Mouse (Mus musculus) heart, adult 2 months (tissue): ENCODE data around the gene Pcgf6. TPM values are rescaled to one million over a fixed set of nuclear protein-coding genes. Genes with fewer than 3 reads are reported as not detected.
A peak's percentile ranks its signal among the peaks of the same experiment; 100 is the strongest.
"Not testable (repeated sequence)": the region's sequence is repeated elsewhere in the genome, so short reads cannot be mapped to it uniquely, and the experiment has no call there.

Source experiments
- DNase-seq, 2 experiments: peaks; one replicate each; pipeline ENCODE4 v3.0.0; 2021
- H3K27ac ChIP-seq: fragments of 200-600 bp; 2 replicates; pipeline ENCODE4 v1.8.1; 2022
- H3K27me3 ChIP-seq: fragments of 200-500 bp; 2 replicates; pipeline ENCODE4 v1.6.1; 2012; ENCODE audit warnings: mild to moderate bottlenecking, low read length, inconsistent platforms, mixed read lengths; ENCODE audit not compliant: control insufficient read depth, insufficient read depth
- H3K36me3 ChIP-seq: fragments of 200-500 bp; 2 replicates; pipeline ENCODE4 v1.6.1; 2012; ENCODE audit warnings: low read length, inconsistent platforms; ENCODE audit not compliant: control insufficient read depth, insufficient read depth
- H3K4me1 ChIP-seq: fragments of 200-500 bp; 2 replicates; pipeline ENCODE4 v1.6.1; 2011; ENCODE audit warnings: low read length; ENCODE audit not compliant: control insufficient read depth, insufficient read depth
- H3K4me3 ChIP-seq: fragments of 200-600 bp; 2 replicates; pipeline ENCODE4 v1.8.1; 2022
- H3K79me2 ChIP-seq: fragments of 200-500 bp; replicated peaks from 2 replicates; pipeline ENCODE4 v1.6.1; 2012; ENCODE audit warnings: mild to moderate bottlenecking, inconsistent platforms, low read length, moderate library complexity, mixed read lengths; ENCODE audit not compliant: control insufficient read depth, insufficient read depth
- H3K9ac ChIP-seq: fragments of 200-500 bp; 2 replicates; pipeline ENCODE4 v1.6.1; 2012; ENCODE audit warnings: low read depth, mild to moderate bottlenecking, control low read depth, inconsistent platforms, low read length, mixed read lengths
- CTCF ChIP-seq: fragments of 200-600 bp; IDR thresholded peaks from 2 replicates; pipeline ENCODE4 v1.8.1; 2022; ENCODE audit warnings: antibody characterized with exemption, mild to moderate bottlenecking, moderate library complexity
- EP300 ChIP-seq: fragments of 200-500 bp; IDR thresholded peaks from 2 replicates; pipeline ENCODE4 v1.6.1; 2011; ENCODE audit warnings: low read depth, low read length, control low read depth; ENCODE audit not compliant: insufficient read depth
- POLR2A ChIP-seq: fragments of 200-500 bp; IDR thresholded peaks from 2 replicates; pipeline ENCODE4 v1.6.1; 2011; ENCODE audit warnings: mild to moderate bottlenecking, low read depth, low read length, control low read depth; ENCODE audit not compliant: insufficient read depth
- WGBS: fragments of 180-500 bp; shearing (Covaris S2); methylation state at CpG from one replicate; pipeline ENCODE4 v1.1.7; 2018; 5-methylcytosine and 5-hydroxymethylcytosine counted together
- intact Hi-C: fragments of 180-260 bp; cut with DNase I; formaldehyde crosslinking; loops from one replicate; pipeline ENCODE4 v1.15.1; 2025
- polyA plus RNA-seq: library from polyadenylated mRNA; depleted of rRNA; stranded (reverse); fragments of >200 nt; gene quantifications from 2 replicates; pipeline ENCODE4 v1.2.3, GENCODE M21; 2012
- total RNA-seq, 2 experiments: library from RNA; stranded (reverse); gene quantifications; 2 replicates each; pipeline ENCODE4 v1.2.3; 2021

Gene Pcgf6
- total and polyA plus RNA-seq, 3 experiments, result 2.5 to 3.2 (median 2.7) TPM

DNA sequence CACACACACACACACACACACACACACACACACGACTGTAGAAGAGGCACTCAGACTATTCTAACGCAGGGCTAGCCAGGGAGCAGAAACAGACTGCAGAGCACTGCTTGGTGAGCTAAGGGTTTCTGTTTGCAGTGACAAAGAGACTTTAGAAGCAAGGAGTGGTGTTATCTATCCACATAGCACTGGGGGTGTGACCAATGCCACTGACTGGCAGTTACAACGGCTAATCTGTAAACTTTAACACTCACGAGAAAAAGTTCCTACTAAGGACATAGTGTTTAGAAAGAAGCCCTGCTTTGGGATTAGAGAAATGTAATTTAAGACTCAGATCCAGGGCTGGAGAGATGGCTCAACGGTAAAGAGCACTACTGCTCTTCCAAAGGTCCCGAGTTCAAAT, 51.0 kb downstream of the Pcgf6 start:
- Histone ChIP-seq H3K27ac (no peak overlapping the region), H3K4me3 (no peak overlapping the region), H3K27me3 (no peaks in the 10 kb centered on the region), H3K36me3 (no peaks in the 10 kb centered on the region), H3K4me1 (no peaks in the 10 kb centered on the region), H3K79me2 (no peaks in the 10 kb centered on the region), H3K9ac (no peak overlapping the region)
- TF ChIP-seq POLR2A (no peak), EP300 (no peak), CTCF (no peak)
- no peak for DNase-seq
- intact Hi-C loops, result no loop called here
- 66% methylated on average over 6 of the region's 6 CpGs for WGBS

DNA sequence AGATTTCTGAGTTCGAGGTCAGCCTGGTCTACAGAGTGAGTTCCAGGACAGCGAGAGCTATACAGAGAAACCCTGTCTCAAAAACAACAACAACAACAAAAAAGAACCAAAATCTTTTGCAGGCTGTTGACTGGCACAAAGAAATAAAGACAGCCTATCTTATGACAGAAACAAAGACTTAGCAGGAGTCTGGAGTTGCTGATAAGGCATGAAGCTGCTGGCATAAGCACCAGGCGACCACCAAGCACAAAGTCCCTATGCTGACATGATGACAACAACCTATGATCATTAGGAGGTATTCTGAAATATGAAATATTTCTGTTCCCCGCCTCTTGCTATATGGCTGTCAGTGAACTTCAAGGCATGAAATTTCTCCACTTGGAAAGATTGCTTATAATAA, 51.8 kb downstream of the Pcgf6 start:
- no peaks in the 10 kb centered on the region for H3K36me3 ChIP-seq
- no peak overlapping the region for H3K9ac ChIP-seq
- no peaks in the 10 kb centered on the region for H3K4me1 ChIP-seq
- H3K4me3 ChIP-seq, result no peak overlapping the region
- no peak for DNase-seq
- H3K27ac ChIP-seq, result no peak overlapping the region
- intact Hi-C loops, result no loop called here
- H3K79me2 ChIP-seq, result no peaks in the 10 kb centered on the region
- no peak for TF ChIP-seq CTCF
- TF ChIP-seq EP300, result no peak
- TF ChIP-seq POLR2A, result no peak
- 74% methylated on average over 4 of the region's 4 CpGs for WGBS
- no peaks in the 10 kb centered on the region for H3K27me3 ChIP-seq

DNA sequence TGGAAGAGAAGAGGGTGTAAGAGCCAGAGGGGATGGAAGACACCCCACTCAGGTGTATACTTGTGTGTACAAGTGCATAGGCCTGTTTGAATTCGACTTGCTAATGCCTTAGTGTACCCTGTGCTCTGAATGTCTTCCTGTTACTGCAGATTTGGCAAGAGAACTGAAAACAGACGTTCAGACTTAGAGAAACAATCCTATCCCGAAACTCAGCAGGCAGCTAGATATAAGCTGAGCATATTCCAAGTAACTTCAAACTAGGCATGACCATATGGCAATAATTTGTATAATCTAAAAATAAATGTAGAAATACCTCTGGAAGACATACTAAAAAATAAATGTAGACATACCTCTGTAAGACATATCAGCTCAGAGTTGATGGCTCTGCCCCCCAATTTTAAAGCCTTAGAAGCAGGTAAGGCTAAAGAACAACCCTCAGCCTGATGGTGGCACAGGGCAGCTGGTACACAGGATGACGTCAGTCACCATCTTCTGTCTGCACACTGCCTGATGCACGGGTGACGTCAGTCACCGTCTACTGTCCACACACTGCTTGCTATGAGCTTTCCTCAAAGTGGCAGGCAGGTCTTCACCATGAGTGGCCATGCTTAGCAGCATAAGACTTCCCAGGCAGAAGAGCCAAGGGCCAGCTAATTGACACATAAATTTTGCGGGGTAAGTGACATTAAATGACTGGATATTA, 52.4 kb downstream of the Pcgf6 start:
- WGBS, result 59% methylated on average over 8 of the region's 8 CpGs
- no peaks in the 10 kb centered on the region for H3K4me1 ChIP-seq
- DNase-seq, result no peak
- no peaks in the 10 kb centered on the region for H3K79me2 ChIP-seq
- no peak overlapping the region for H3K9ac ChIP-seq
- H3K27me3 ChIP-seq, result no peaks in the 10 kb centered on the region
- H3K36me3 ChIP-seq, result no peaks in the 10 kb centered on the region
- intact Hi-C loops, result no loop called here
- H3K27ac ChIP-seq, result no peak overlapping the region
- TF ChIP-seq POLR2A (no peak), CTCF (no peak), EP300 (no peak)
- no peak overlapping the region for H3K4me3 ChIP-seq

DNA sequence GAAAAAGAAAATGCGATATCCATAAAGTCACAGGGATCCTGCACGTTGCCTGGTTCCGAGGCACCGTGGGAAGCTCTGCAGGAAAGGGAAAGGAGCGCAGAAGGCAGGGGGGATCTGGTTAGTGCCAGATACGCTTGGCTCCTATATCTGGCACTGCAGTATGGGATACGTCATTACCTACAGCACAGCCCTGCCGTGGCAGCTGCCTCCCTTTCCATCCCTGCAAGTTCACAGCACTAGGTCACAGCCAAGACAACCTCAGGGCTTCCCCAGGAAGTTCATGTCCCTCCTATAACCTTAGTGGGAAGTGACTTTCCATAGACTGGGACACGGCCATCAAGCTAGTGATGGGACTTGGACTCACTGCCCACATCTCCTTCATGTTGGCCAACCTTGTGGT, 54.6 kb downstream of the Pcgf6 start:
- H3K9ac ChIP-seq, result no peak overlapping the region
- H3K27me3 ChIP-seq, result no peaks in the 10 kb centered on the region
- intact Hi-C loops, result no loop called here
- no peaks in the 10 kb centered on the region for H3K36me3 ChIP-seq
- no peaks in the 10 kb centered on the region for H3K4me1 ChIP-seq
- H3K79me2 ChIP-seq, result no peaks in the 10 kb centered on the region
- no peak overlapping the region for H3K4me3 ChIP-seq
- no peak for TF ChIP-seq CTCF
- no peak for TF ChIP-seq POLR2A
- no peak for TF ChIP-seq EP300
- no peak overlapping the region for H3K27ac ChIP-seq
- WGBS, result 61% methylated on average over 9 of the region's 9 CpGs
- no peak for DNase-seq

DNA sequence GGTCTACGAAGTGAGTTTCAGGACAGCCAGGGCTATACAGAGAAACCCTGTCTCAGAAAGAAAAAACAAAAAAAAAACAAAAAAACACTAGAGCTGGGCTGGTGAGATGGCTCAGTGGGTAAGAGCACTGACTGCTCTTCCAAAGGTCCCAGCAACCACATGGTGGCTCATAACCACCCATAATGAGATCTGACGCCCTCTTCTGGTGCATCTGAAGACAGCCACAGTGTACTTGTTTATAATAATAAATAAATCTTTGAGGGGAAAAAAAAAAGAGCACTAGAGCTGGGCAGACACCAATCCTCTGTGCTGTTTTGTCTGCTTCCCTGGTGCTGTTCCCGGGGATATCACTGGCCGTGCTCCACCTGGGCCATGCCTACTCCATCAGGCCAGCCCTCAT, 58.4 kb downstream of the Pcgf6 start:
- not testable (repeated sequence) for DNase-seq, H3K4me3 ChIP-seq, H3K27ac ChIP-seq, H3K9ac ChIP-seq, H3K79me2 ChIP-seq, H3K36me3 ChIP-seq, H3K27me3 ChIP-seq, H3K4me1 ChIP-seq
- WGBS, result 68% methylated on average over 4 of the region's 4 CpGs
- intact Hi-C loops, result loop anchor here (5.0 kb wide), 1 partner anchor 320 kb away; the partner anchor contains the start of gene Cyp17a1

DNA sequence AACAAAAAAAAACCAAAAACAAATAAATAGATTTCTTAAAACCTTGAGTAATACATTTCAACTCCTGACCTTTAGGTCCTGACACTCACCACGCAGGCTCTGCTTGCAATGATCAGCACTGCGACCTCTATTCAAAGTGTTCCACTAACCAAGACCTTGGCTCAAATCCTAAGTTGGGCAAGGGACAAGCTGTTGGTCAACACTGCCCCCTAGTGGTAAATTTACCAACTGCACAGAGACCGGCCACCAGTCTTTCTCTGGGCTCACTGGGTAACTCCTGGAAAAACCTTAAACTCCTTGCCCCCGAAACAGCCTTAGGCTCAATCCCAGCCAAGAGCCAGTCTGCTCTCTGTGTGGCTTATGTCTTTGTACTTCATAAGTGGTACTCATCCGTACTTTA, 59.6 kb downstream of the Pcgf6 start:
- Histone ChIP-seq H3K36me3 (no peaks in the 10 kb centered on the region), H3K27me3 (no peaks in the 10 kb centered on the region), H3K4me1 (no peaks in the 10 kb centered on the region), H3K79me2 (no peaks in the 10 kb centered on the region), H3K4me3 (no peak overlapping the region), H3K27ac (no peak overlapping the region), H3K9ac (no peak overlapping the region)
- intact Hi-C loops, result loop anchor here (1.0 to 5.0 kb wide), 3 partner anchors 115 to 319 kb away; partner anchors contain the start of genes Cnnm2 and Cyp17a1
- TF ChIP-seq EP300 (peak; percentile 87), POLR2A (no peak), CTCF (peak; percentile 97)
- DNase-seq, result peak; percentile 77 to 90
- WGBS, result 4% methylated on average over 5 of the region's 5 CpGs

DNA sequence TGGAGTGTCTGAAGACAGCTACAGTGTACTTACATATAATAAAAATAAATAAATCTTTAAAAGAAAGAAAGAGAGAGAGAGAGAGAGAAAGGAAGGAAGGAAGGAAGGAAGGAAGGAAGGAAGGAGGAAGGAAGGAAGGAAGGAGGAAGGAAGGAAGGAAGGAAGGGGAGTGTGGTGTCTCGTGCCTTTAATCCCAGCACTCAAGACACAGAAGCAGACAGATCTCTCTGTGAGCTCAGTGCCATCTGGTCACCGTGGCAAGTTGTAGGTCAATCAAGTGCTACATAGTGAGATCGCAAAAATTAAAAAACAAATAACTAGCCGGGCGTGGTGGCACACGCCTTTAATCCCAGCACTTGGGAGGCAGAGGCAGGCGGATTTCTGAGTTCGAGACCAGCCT, 60.1 kb downstream of the Pcgf6 start:
- H3K79me2 ChIP-seq, H3K36me3 ChIP-seq, H3K4me1 ChIP-seq, H3K27ac ChIP-seq, DNase-seq, H3K4me3 ChIP-seq, H3K27me3 ChIP-seq, H3K9ac ChIP-seq: not testable (repeated sequence)
- 69% methylated on average over 8 of the region's 8 CpGs for WGBS
- intact Hi-C loops, result loop anchor here (1.0 to 5.0 kb wide), 3 partner anchors 114 to 318 kb away; partner anchors contain the start of genes Cnnm2 and Cyp17a1
